In the genomic region with DNA sequence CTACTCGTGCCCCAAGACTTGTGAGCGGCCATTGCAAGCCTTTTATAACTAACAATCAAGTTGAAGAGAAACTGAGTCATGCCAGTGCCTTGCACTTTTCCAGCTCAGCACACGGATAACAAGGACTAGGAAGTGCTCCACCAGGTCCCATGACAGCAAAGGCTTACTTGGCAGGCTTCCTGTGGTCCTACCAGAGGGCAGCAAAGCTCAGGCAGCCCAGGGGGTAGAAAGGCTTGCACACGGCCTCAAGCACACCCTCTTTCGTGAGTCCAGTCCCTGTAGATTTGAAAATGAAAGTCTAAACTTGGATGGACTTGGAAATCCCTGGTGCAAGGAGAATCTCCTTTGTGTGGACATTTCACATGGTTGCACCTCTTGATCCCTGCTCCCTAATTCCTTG, we compare ENCODE assay signal across 27 mouse cellular contexts. TPM values are rescaled to one million over a fixed set of nuclear protein-coding genes. Genes with fewer than 3 reads are reported as not detected.
DNase-seq lines count a peak whose midpoint lies in the region; ATAC-seq and TF ChIP-seq lines count a peak whose summit lies in the region.
"Had no signal": no experiment of that assay in that cellular context is flagged by ENCODE, and none has a peak within 500 bp of the region (broad histone marks: within the 10 kb centered on the region; RNA-seq: fewer than 3 reads in every experiment).

No protein-coding gene starts in this region.

- H3K36me3 ChIP-seq in heart, embryonic 11.5 days (ENCODE audit: control insufficient read depth, insufficient read depth, low read length), result no peaks in the 10 kb centered on the region
- H3K36me3 ChIP-seq: embryonic facial prominence, embryonic 10.5 days; embryonic facial prominence, embryonic 13.5 days; forebrain, embryonic 10.5 days; heart, embryonic 10.5 days; hindbrain, embryonic 12.5 days; hindbrain, embryonic 15.5 days had no signal

- no peaks in the 10 kb centered on the region for H3K9me3 ChIP-seq in heart, embryonic 11.5 days (replicated peaks; ENCODE audit: control insufficient read depth, low read length)
- H3K9me3 ChIP-seq: embryonic facial prominence, embryonic 10.5 days; embryonic facial prominence, embryonic 13.5 days; forebrain, embryonic 10.5 days; forebrain, embryonic 13.5 days; heart, embryonic 10.5 days; hindbrain, embryonic 12.5 days; hindbrain, embryonic 15.5 days had no signal

- H3K4me1 ChIP-seq in heart, embryonic 11.5 days (ENCODE audit: control insufficient read depth, insufficient read depth, low read length), result 0 out of 2 replicates have a peak, but pooled peaks cover 2% of the 10 kb centered on the region
- H3K4me1 ChIP-seq: embryonic facial prominence, embryonic 10.5 days; embryonic facial prominence, embryonic 13.5 days; forebrain, embryonic 13.5 days; hindbrain, embryonic 12.5 days; hindbrain, embryonic 15.5 days had no signal

- 72% methylated on average over 5 of the region's 5 CpGs for WGBS in heart, embryonic 11.5 days (ENCODE audit: insufficient replicate concordance)

- no peak overlapping the region for H3K4me2 ChIP-seq in heart, embryonic 11.5 days
- H3K4me2 ChIP-seq: embryonic facial prominence, embryonic 13.5 days; forebrain, embryonic 13.5 days; hindbrain, embryonic 12.5 days; hindbrain, embryonic 15.5 days had no signal

- no peak for ATAC-seq in heart, embryonic 11.5 days (replicated peaks; ENCODE audit: insufficient number of reproducible peaks, low FRiP score, low TSS enrichment)
- ATAC-seq in Patski, result peak; percentile 32
- ATAC-seq: CD4-positive, CD25-positive, alpha-beta regulatory T cell, adult 4 months; forebrain, embryonic 13.5 days; forebrain, embryonic 16.5 days; intestine, postnatal 0 days had no signal

- POLR2A ChIA-PET in Patski (lab: Charles Lee), result no interaction called here

- DNase-seq in heart, adult 11 months, result peak; percentile 71
- DNase-seq in 3T3-L1 (ENCODE audit: low read depth, low spot score) (peak; percentile 52), Patski (ENCODE audit: low read depth, low spot score) (peak; percentile 28)
- peak; percentile 11 for DNase-seq in fibroblast of lung, adult 2 months (ENCODE audit: low read depth)
- no peak for DNase-seq in urinary bladder, postnatal 36 days (ENCODE audit: low spot score in 2 of 2)
- no peak for DNase-seq in urinary bladder, postnatal 14 days (ENCODE audit: low spot score)
- DNase-seq: adrenal gland, adult 2 months; adrenal gland, postnatal 25 days; cerebellum, adult 11 months; cerebellum, adult 2 months; cerebellum, adult 9-11 months; cerebellum, postnatal 25 days; embryo, embryonic 11 days; gastrocnemius, postnatal 14 days; heart, adult 2 months had no signal

- no peak for TF ChIP-seq CTCF in Patski (IDR thresholded peaks at IDR 0.05)

- no peak overlapping the region for H3K9ac ChIP-seq in heart, embryonic 11.5 days (ENCODE audit: low read depth, low read length)
- H3K9ac ChIP-seq: embryonic facial prominence, embryonic 13.5 days; forebrain, embryonic 13.5 days; hindbrain, embryonic 12.5 days; hindbrain, embryonic 15.5 days had no signal

- H3K27ac ChIP-seq in heart, embryonic 11.5 days (ENCODE audit: low read depth, low read length), result no peak overlapping the region
- H3K27ac ChIP-seq: embryonic facial prominence, embryonic 10.5 days; embryonic facial prominence, embryonic 13.5 days; forebrain, embryonic 10.5 days; forebrain, embryonic 13.5 days; heart, adult 2 months; heart, embryonic 10.5 days; hindbrain, embryonic 12.5 days; hindbrain, embryonic 15.5 days had no signal

- no peak overlapping the region for H3K4me3 ChIP-seq in heart, embryonic 11.5 days (ENCODE audit: low read depth, low read length)
- H3K4me3 ChIP-seq: embryonic facial prominence, embryonic 10.5 days; embryonic facial prominence, embryonic 13.5 days; erythroblast, embryonic 14.5 days; forebrain, embryonic 10.5 days; forebrain, embryonic 13.5 days; heart, adult 2 months; heart, embryonic 10.5 days; hindbrain, embryonic 12.5 days; hindbrain, embryonic 15.5 days had no signal

- no peaks in the 10 kb centered on the region for H3K27me3 ChIP-seq in heart, embryonic 11.5 days (ENCODE audit: control insufficient read depth, insufficient read depth, low read length)
- no peaks in the 10 kb centered on the region for H3K27me3 ChIP-seq in Patski
- H3K27me3 ChIP-seq: embryonic facial prominence, embryonic 13.5 days; forebrain, embryonic 13.5 days; hindbrain, embryonic 12.5 days; hindbrain, embryonic 15.5 days had no signal

- in situ Hi-C loops in Patski (cut with MboI; ENCODE audit: low pct_unique_long_range_greater_than_20kb), result no loop called here

- CTCF ChIA-PET in Patski (lab: Charles Lee), result interaction anchor here (1.0 kb wide), 1 partner anchor 23 kb away, joined by 3 read pairs; no protein-coding TSS in a partner anchor

RNA-seq across cellular contexts. Expression of gene Cldn5, which starts 47.5 kb away (rescaled TPM):
- polyA plus RNA-seq in heart, embryonic 11.5 days (2014; fragmentation: Nextera tagmentation; extraction: Ambion mirVana), result 4.4 and 6.6 TPM in 2 replicates
- not detected for polyA plus RNA-seq in Patski (2021)
- polyA plus RNA-seq: CD4-positive, CD25-positive, alpha-beta regulatory T cell, adult 4 months had no signal

Comparison
In these comparisons a context has a peak if more than half of its experiments do, and no peak if none do; other contexts are left out.
1. DNase-seq: peak in heart, adult 11 months (single experiment), 3T3-L1 (single experiment), Patski (single experiment) and fibroblast of lung, adult 2 months (single experiment); none in urinary bladder, postnatal 36 days (0 of 2) and urinary bladder, postnatal 14 days (single experiment).